Mouse (Mus musculus) midbrain, embryonic 16.5 days (tissue): ENCODE measurements around the gene Pcnx3. TPM values are rescaled to one million over a fixed set of nuclear protein-coding genes. Genes with fewer than 3 reads are reported as not detected.

ENCODE experiments used
- ATAC-seq: fragments of 200-750 bp; cut with Nextera tagmentation; 2 replicates; pipeline ENCODE4 v1.8.0; 2017; ENCODE audit warnings: moderate TSS enrichment
- H3K27ac ChIP-seq: fragments of 300-500 bp; sonication (generic); 2 replicates; pipeline ENCODE4 v1.5.1; 2014; ENCODE audit warnings: mild to moderate bottlenecking, low read length, mixed read lengths
- H3K27me3 ChIP-seq: fragments of 300-500 bp; sonication (generic); 2 replicates; pipeline ENCODE4 v1.6.1; 2014; ENCODE audit warnings: low read depth, low read length, mixed read lengths; ENCODE audit not compliant: control insufficient read depth, insufficient read depth
- H3K36me3 ChIP-seq: fragments of 300-500 bp; sonication (generic); 2 replicates; pipeline ENCODE4 v1.6.1; 2014; ENCODE audit warnings: mild to moderate bottlenecking, low read length, moderate library complexity, mixed read lengths; ENCODE audit not compliant: control insufficient read depth, insufficient read depth
- H3K4me1 ChIP-seq: fragments of 300-500 bp; sonication (generic); 2 replicates; pipeline ENCODE4 v1.6.1; 2014; ENCODE audit warnings: mild to moderate bottlenecking, low read length, mixed read lengths; ENCODE audit not compliant: control insufficient read depth, insufficient read depth
- H3K4me2 ChIP-seq: fragments of 300-500 bp; sonication (generic); 2 replicates; pipeline ENCODE4 v1.6.1; 2014; ENCODE audit warnings: mild to moderate bottlenecking, low read length, mixed read lengths
- H3K4me3 ChIP-seq: fragments of 300-500 bp; sonication (generic); 2 replicates; pipeline ENCODE4 v1.5.1; 2014; ENCODE audit warnings: low read depth, mild to moderate bottlenecking, low read length, moderate library complexity, mixed read lengths
- H3K9ac ChIP-seq: fragments of 300-500 bp; sonication (generic); 2 replicates; pipeline ENCODE4 v1.6.1; 2014; ENCODE audit warnings: low read depth, low read length, mixed read lengths
- H3K9me3 ChIP-seq: fragments of 300-500 bp; sonication (generic); replicated peaks from 2 replicates; pipeline ENCODE4 v1.6.1; 2014; ENCODE audit warnings: mild to moderate bottlenecking, low read length, mixed read lengths; ENCODE audit not compliant: control insufficient read depth, poor library complexity, severe bottlenecking
- WGBS: fragments of 180-500 bp; shearing (Covaris S2); extraction: QIAGEN DNeasy Blood & Tissue Kit; methylation state at CpG from one replicate; pipeline ENCODE4 v1.1.7; 2014; 5-methylcytosine and 5-hydroxymethylcytosine counted together
- polyA plus RNA-seq: library from polyadenylated mRNA; unstranded; fragments of >200 nt; fragmentation: Nextera tagmentation; extraction: Ambion mirVana; gene quantifications from 2 replicates; pipeline ENCODE4 v1.2.1, GENCODE M21; 2015

Pcnx3 gene
- polyA plus RNA-seq, 1 experiment from 2014 or later = 23.9 TPM

GRCm38 (mm10) chr19:5704163-5704800 is 15.6 kb upstream of the Pcnx3 start, which contains the start of gene Kcnk7:
TSS of gene Kcnk7 (plus strand) at chr19:5704367.
- Histone ChIP-seq H3K9ac (no peak within 1 kb of the TSS), H3K4me3 (no peak within 1 kb of the TSS), H3K27me3 (no peaks in the 10 kb centered on the region), H3K27ac (no peak within 1 kb of the TSS), H3K4me2 (no peak within 1 kb of the TSS), H3K4me1 (no peaks in the 10 kb centered on the region), H3K36me3 (peaks cover 23% of the 10 kb centered on the region), H3K9me3 (no peaks in the 10 kb centered on the region)
- 81% methylated on average over 17 of the region's 17 CpGs for WGBS
- no peak for ATAC-seq

GRCm38 (mm10) chr19:5695849-5696462 is 7.2 kb upstream of the Pcnx3 start:
- H3K27ac ChIP-seq = no peak overlapping the region
- peak overlapping the region; percentile 45; the same call in 1 of the 2 replicates for H3K9ac ChIP-seq
- H3K4me1 ChIP-seq = peaks cover 11% of the 10 kb centered on the region
- no peaks in the 10 kb centered on the region for H3K9me3 ChIP-seq
- peak overlapping the region; percentile 40 for H3K4me2 ChIP-seq
- peak overlapping the region; percentile 24 for H3K4me3 ChIP-seq
- 16% methylated on average over 40 of the region's 41 CpGs for WGBS
- peaks cover 20% of the 10 kb centered on the region for H3K36me3 ChIP-seq
- ATAC-seq = no peak
- H3K27me3 ChIP-seq = 0 out of 2 replicates have a peak, but pooled peaks cover 2% of the 10 kb centered on the region

GRCm38 (mm10) chr19:5693801-5694200 is 5.1 kb upstream of the Pcnx3 start:
- H3K4me3 ChIP-seq = no peak overlapping the region
- H3K36me3 ChIP-seq = peaks cover 11% of the 10 kb centered on the region
- no peak overlapping the region for H3K9ac ChIP-seq
- ATAC-seq = no peak
- no peak overlapping the region for H3K27ac ChIP-seq
- WGBS = 83% methylated on average over 6 of the region's 6 CpGs
- H3K9me3 ChIP-seq = no peaks in the 10 kb centered on the region
- H3K27me3 ChIP-seq = 0 out of 2 replicates have a peak, but pooled peaks cover 2% of the 10 kb centered on the region
- no peak overlapping the region for H3K4me2 ChIP-seq
- peaks cover 26% of the 10 kb centered on the region for H3K4me1 ChIP-seq

GRCm38 (mm10) chr19:5692913-5693396 is 4.2 kb upstream of the Pcnx3 start:
- 80% methylated on average over 10 of the region's 10 CpGs for WGBS
- no peak for ATAC-seq
- H3K27me3 ChIP-seq = 0 out of 2 replicates have a peak, but pooled peaks cover 2% of the 10 kb centered on the region
- no peak overlapping the region for H3K27ac ChIP-seq
- no peak overlapping the region for H3K4me3 ChIP-seq
- 0 out of 2 replicates have a peak overlapping the region, but pooled peaks have one; percentile 0 for H3K9ac ChIP-seq
- peaks cover 26% of the 10 kb centered on the region for H3K4me1 ChIP-seq
- H3K4me2 ChIP-seq = peak overlapping the region; percentile 11; the same call in 1 of the 2 replicates
- H3K36me3 ChIP-seq = peaks cover 8% of the 10 kb centered on the region
- no peaks in the 10 kb centered on the region for H3K9me3 ChIP-seq

GRCm38 (mm10) chr19:5692086-5692912 is 3.6 kb upstream of the Pcnx3 start:
- ATAC-seq = no peak
- 0 out of 2 replicates have a peak, but pooled peaks cover 2% of the 10 kb centered on the region for H3K27me3 ChIP-seq
- H3K9ac ChIP-seq = peak overlapping the region; percentile 46; the same call in 1 of the 2 replicates
- no peak overlapping the region; the same call in 1 of the 2 replicates for H3K4me3 ChIP-seq
- H3K9me3 ChIP-seq = no peaks in the 10 kb centered on the region
- peak overlapping the region; percentile 28 for H3K4me2 ChIP-seq
- WGBS = 69% methylated on average over 10 of the region's 10 CpGs
- peaks cover 33% of the 10 kb centered on the region for H3K4me1 ChIP-seq
- peak overlapping the region; percentile 6; the same call in 1 of the 2 replicates for H3K27ac ChIP-seq
- peaks cover 3% of the 10 kb centered on the region; the same call in 1 of the 2 replicates for H3K36me3 ChIP-seq

- peaks cover 3% of the 10 kb centered on the region; the same call in 1 of the 2 replicates for H3K36me3 ChIP-seq
- H3K9me3 ChIP-seq = no peaks in the 10 kb centered on the region
- 0 out of 2 replicates have a peak overlapping the region, but pooled peaks have one; percentile 98 for H3K4me2 ChIP-seq
- H3K4me3 ChIP-seq = no peak overlapping the region
- WGBS = 87% methylated on average over 5 of the region's 5 CpGs
- peak overlapping the region; percentile 6; the same call in 1 of the 2 replicates for H3K27ac ChIP-seq
- H3K27me3 ChIP-seq = 0 out of 2 replicates have a peak, but pooled peaks cover 2% of the 10 kb centered on the region
- no peak for ATAC-seq
- H3K4me1 ChIP-seq = peaks cover 36% of the 10 kb centered on the region
- 0 out of 2 replicates have a peak overlapping the region, but pooled peaks have one; percentile 62 for H3K9ac ChIP-seq
These were observed 2.9 kb upstream of the Pcnx3 start for GRCm38 (mm10) chr19:5691601-5692000.

- Histone ChIP-seq H3K27ac (peak overlapping the region; percentile 79), H3K9me3 (no peaks in the 10 kb centered on the region), H3K4me1 (peaks cover 36% of the 10 kb centered on the region), H3K4me2 (peak overlapping the region; percentile 98), H3K4me3 (peak overlapping the region; percentile 70), H3K9ac (peak overlapping the region; percentile 62), H3K27me3 (0 out of 2 replicates have a peak, but pooled peaks cover 2% of the 10 kb centered on the region), H3K36me3 (peaks cover 10% of the 10 kb centered on the region)
- ATAC-seq = no peak
- 78% methylated on average over 14 of the region's 15 CpGs for WGBS
These were observed 1.6 kb upstream of the Pcnx3 start for GRCm38 (mm10) chr19:5690343-5690735.

- ATAC-seq = peak; percentile 9; the same call in 1 of the 2 replicates
- H3K27me3 ChIP-seq = no peaks in the 10 kb centered on the region
- no peaks in the 10 kb centered on the region for H3K9me3 ChIP-seq
- WGBS = 9% methylated on average over 42 of the region's 42 CpGs
- peaks cover 36% of the 10 kb centered on the region for H3K4me1 ChIP-seq
- H3K4me3 ChIP-seq = peak overlapping the region; percentile 70
- H3K4me2 ChIP-seq = peak overlapping the region; percentile 98
- H3K27ac ChIP-seq = peak overlapping the region; percentile 79
- H3K36me3 ChIP-seq = peaks cover 16% of the 10 kb centered on the region
- peak overlapping the region; percentile 62 for H3K9ac ChIP-seq
These were observed 1.0 kb upstream of the Pcnx3 start for GRCm38 (mm10) chr19:5689565-5690342.
